Mouse (Mus musculus) right cerebral cortex, postnatal 36 days (tissue): ENCODE data around the gene Hist1h4f.

ENCODE experiments used
- DNase-seq, 2 experiments: peaks; one replicate each; pipeline ENCODE4 v3.0.0; 2022; ENCODE audit warnings: low spot score in 2 of 2, mixed read lengths in 1 of 2

The Hist1h4f gene

DNA sequence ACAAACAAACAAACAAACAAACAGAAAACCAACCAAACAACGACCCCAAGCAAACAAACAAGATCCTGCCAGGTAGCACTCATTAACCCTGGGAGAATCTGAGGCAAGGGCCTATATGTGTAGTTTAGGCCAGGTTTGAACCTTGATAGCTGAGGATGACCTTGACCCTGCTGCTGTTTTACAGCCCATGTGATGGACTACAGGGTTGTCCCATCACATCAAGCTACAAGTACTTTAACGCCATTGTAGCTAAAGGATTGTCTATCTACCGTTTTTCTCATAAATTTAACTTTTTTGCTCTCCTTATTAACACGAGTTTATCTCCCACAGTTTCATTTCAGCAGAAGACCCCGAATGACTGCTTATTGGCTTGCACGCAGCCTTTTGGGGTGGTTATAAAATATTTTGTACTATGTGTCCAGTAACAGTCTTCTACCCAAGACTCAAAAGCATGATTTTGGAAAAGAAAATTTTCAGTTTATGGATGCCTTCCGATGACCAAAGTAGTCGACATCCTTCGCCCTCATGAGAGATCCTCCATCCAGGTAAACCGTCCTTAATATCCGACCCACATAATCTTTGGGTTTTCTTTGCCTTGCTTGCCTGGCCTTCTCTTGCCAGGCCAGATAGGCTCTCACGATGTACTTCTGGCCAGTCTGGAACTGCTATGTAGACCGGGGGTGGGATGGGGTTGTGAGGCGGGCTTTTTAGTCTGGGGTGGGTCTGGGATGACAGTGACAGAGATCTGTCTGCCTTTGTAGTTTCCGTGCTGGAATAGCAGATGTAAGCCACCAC, 35.4 kb downstream of the Hist1h4f start:
- DNase-seq: no peak

DNA sequence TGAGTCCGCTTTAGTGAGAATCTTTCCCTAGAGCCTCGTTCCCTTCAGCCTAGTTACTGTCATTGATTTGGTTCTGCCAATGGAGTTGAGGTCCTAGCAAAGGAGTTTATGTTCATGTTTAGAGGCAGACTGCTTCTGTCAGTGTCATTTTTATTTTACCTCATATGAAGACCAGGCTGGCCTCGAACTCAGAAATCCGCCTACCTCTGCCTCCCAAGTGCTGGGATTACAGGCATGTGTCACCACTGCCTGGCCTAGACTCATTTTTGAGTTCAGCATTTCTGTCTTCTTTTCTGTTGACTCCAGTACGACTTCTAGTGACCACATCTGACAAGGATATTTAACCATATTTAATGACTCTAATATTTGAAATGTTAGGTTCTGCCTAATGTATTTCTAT, 36.2 kb downstream of the Hist1h4f start:
- DNase-seq: no peak

- DNase-seq: no peak
Measured at GRCm38 (mm10) chr13:23513517-23513916, 37.9 kb downstream of the Hist1h4f start.

DNA sequence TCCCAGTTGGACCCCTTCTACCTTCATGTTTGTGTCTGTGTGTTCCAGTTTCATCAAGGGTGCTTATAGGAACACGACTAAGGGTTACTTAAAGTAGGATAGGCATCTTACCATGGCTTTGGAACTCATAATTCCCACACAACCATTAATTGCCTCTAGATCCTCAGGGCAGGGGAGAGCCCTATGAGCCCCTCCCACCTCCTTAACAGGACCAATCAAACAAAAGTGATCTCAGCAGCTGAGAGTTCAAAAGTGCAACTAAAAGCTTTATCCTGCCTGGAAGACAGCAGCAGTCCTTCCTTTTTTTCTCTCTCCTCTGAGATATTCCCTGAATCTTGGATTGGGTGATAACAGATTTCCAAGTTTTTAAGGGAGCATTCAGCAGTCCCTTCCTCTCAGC, 41.3 kb downstream of the Hist1h4f start:
- DNase-seq: no peak

- no peak for DNase-seq
Measured at GRCm38 (mm10) chr13:23506819-23507515, 44.5 kb downstream of the Hist1h4f start.

- DNase-seq: no peak
Measured at GRCm38 (mm10) chr13:23506351-23506750, 45.1 kb downstream of the Hist1h4f start.

DNA sequence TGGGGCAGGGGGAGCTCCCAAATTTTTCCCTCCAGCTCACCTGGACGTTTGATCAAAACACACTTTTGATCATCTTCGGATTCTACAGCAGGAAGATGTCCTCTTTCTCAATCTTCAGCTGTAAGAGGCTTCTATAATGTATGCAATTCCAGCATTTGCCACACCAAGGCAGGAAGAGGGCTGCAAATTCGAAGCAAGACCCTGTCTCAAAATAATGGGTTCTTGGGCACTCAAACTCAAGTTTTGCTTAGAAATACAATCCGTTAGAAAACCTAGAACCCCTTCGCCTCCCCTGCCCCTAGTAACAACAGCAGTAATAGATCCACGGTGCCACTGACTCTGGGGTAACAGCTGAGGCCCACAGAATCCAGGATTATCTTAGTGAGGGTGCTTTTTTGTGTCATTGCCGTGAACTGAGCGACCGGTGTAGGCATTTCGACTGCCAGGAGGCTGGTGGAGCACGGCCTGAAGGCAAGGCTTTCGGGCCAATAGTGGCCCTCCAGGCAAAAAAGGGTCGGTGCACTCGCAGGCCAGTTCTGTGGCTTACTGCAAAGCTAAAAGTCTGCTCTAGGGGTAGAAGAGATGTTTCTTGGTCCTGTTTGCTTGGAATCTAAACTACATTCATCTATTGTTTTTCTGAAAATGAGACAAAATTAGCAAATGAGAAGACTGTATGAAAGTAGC, 45.6 kb downstream of the Hist1h4f start:
- DNase-seq: no peak

DNA sequence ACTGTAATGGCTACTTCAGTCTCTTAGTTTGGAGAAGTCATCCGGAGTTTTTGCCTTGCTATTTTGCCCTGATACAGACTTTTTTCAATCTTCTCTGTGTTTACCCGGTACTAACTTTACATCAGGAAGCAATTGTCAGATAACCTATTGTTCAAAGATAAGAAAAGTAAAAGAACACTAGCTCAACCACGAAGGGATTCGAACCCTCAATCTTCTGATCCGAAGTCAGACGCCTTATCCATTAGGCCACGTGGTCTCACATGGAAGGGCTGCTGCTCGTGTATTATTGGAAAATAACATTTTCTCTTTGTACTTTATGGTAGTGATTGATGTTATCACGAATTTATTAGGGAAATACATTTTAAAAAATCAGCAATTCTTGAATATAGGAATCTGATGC, 47.7 kb downstream of the Hist1h4f start:
- peak in 1 of 2 experiments; percentile 29 for DNase-seq

- DNase-seq: no peak
Measured at GRCm38 (mm10) chr13:23502916-23503315, 48.5 kb downstream of the Hist1h4f start.

DNA sequence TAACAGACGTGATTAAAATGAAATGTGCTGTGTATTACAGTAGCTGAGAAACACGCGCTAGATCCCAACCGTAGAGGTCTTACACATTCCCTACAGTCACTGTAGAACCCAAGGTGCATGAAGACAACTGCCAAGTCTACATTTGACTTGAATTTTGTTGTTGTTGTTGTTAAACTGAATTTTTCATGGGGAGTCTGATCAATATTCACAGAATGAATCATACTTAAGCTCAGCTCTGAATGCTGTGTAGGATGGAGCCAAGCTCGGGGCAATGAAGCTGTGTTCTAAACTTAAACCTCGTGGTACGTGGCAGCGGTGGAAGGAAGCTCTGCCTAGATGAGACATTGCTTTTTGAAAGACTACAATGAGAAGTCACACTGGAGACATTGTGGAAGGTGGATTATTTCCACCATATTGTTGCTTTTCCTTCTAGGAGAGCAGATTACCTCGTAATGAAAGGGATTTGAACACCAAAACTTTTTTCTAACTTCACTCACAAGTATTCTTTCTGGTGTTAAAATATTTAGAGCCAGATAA, 49.3 kb downstream of the Hist1h4f start:
- no peak for DNase-seq

DNA sequence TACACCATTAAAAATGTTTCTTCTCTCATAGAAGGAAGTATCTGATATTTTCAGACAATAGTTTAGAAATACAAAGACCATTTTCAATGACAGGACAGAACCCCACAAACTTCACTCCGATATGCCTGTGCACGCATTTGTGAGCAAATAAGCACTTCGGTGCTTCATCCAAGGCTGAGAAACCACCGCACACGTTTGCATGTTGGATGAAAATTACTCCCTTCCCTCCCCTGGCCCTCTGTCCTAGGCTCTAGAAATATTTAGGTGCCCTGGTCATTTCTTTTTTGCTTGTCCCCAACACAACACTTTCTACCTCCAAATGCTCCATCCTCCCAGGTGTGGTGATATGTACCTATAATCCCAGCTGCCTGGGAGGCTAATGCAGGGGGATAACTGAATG, 49.9 kb downstream of the Hist1h4f start:
- DNase-seq: no peak
